Mouse (Mus musculus) embryonic facial prominence, embryonic 11.5 days (tissue): ENCODE results near the gene Accs. TPM values are rescaled to one million over a fixed set of nuclear protein-coding genes. Genes with fewer than 3 reads are reported as not detected.

Experiments
- ATAC-seq: fragments of 200-750 bp; cut with Nextera tagmentation; replicated peaks from 2 replicates; pipeline ENCODE4 v1.8.0; 2017; ENCODE audit warnings: low read depth; ENCODE audit not compliant: insufficient number of reproducible peaks, low FRiP score, low TSS enrichment
- DNase-seq: peaks from one replicate; pipeline ENCODE4 v3.0.0-alpha.2; 2015; ENCODE audit warnings: low spot score
- H3K27ac ChIP-seq: fragments of 300-500 bp; sonication (generic); replicated peaks from 2 replicates; pipeline ENCODE4 v1.5.1; 2014; ENCODE audit warnings: mild to moderate bottlenecking, low read depth, low read length, control low read depth
- H3K27me3 ChIP-seq: fragments of 300-500 bp; sonication (generic); 2 replicates; pipeline ENCODE4 v1.6.1; 2014; ENCODE audit warnings: mild to moderate bottlenecking, low read length, moderate library complexity, mixed read lengths; ENCODE audit not compliant: control insufficient read depth, insufficient read depth
- H3K36me3 ChIP-seq: fragments of 300-500 bp; sonication (generic); replicated peaks from 2 replicates; pipeline ENCODE4 v1.6.1; 2014; ENCODE audit warnings: low read depth, mild to moderate bottlenecking, low read length, moderate library complexity, mixed read lengths; ENCODE audit not compliant: control insufficient read depth, insufficient read depth
- H3K4me1 ChIP-seq: fragments of 300-500 bp; sonication (generic); 2 replicates; pipeline ENCODE4 v1.6.1; 2014; ENCODE audit warnings: low read length, mixed read lengths; ENCODE audit not compliant: control insufficient read depth, insufficient read depth
- H3K4me2 ChIP-seq: fragments of 300-500 bp; sonication (generic); 2 replicates; pipeline ENCODE4 v1.6.1; 2014; ENCODE audit warnings: low read depth, mild to moderate bottlenecking, control low read depth, low read length, moderate library complexity
- H3K4me3 ChIP-seq: fragments of 300-500 bp; sonication (generic); 2 replicates; pipeline ENCODE4 v1.5.1; 2014; ENCODE audit warnings: low read depth, low read length, control low read depth
- H3K9ac ChIP-seq: fragments of 300-500 bp; sonication (generic); replicated peaks from 2 replicates; pipeline ENCODE4 v1.6.1; 2014; ENCODE audit warnings: mild to moderate bottlenecking, control low read depth, low read length
- H3K9me3 ChIP-seq: fragments of 300-500 bp; sonication (generic); replicated peaks from 2 replicates; pipeline ENCODE4 v1.6.1; 2016; ENCODE audit warnings: mild to moderate bottlenecking, low read length, inconsistent platforms, mixed read lengths; ENCODE audit not compliant: control insufficient read depth
- WGBS: fragments of 180-500 bp; shearing (Covaris S2); extraction: QIAGEN DNeasy Blood & Tissue Kit; methylation state at CpG from one replicate; pipeline ENCODE4 v1.1.7; 2014; 5-methylcytosine and 5-hydroxymethylcytosine counted together
- polyA plus RNA-seq: library from polyadenylated mRNA; unstranded; fragments of >200 nt; fragmentation: Nextera tagmentation; extraction: Ambion mirVana; gene quantifications from 2 replicates; pipeline ENCODE4 v1.2.1, GENCODE M21; 2014

Accs gene
- polyA plus RNA-seq, result 6.7 and 8.5 TPM in 2 replicates

GRCm38 (mm10) chr2:93849505-93850089 lies at the start of gene Accs:
Gene Accs, minus strand, starts transcription at chr2:93849943.
- no peaks in the 10 kb centered on the region for H3K9me3 ChIP-seq
- H3K9ac ChIP-seq, result peak within 1 kb of the TSS; percentile 67
- H3K4me2 ChIP-seq, result peak within 1 kb of the TSS; percentile 70
- no peaks in the 10 kb centered on the region; the same call in 1 of the 2 replicates for H3K4me1 ChIP-seq
- DNase-seq (peak; percentile 91), ATAC-seq (peak; percentile 82)
- under 1% methylated on average over 28 of the region's 28 CpGs for WGBS
- peak within 1 kb of the TSS; percentile 43 for H3K4me3 ChIP-seq
- peak within 1 kb of the TSS; percentile 68 for H3K27ac ChIP-seq
- no peaks in the 10 kb centered on the region for H3K27me3 ChIP-seq
- H3K36me3 ChIP-seq, result no peaks in the 10 kb centered on the region

- Histone ChIP-seq H3K9me3 (no peaks in the 10 kb centered on the region), H3K27ac (no peak overlapping the region), H3K9ac (no peak overlapping the region), H3K4me1 (no peaks in the 10 kb centered on the region), H3K27me3 (no peaks in the 10 kb centered on the region), H3K4me2 (no peak overlapping the region), H3K36me3 (no peaks in the 10 kb centered on the region), H3K4me3 (no peak overlapping the region)
- ATAC-seq (peak; percentile 90), DNase-seq (peak; percentile 55)
- WGBS, result 19% methylated on average over 9 of the region's 9 CpGs
Measured at GRCm38 (mm10) chr2:93891611-93892280, 42.0 kb upstream of the Accs start.

GRCm38 (mm10) chr2:93890143-93890542 lies 40.4 kb upstream of the Accs start:
- H3K4me3 ChIP-seq, result no peak overlapping the region
- WGBS, result 70% methylated on average over 8 of the region's 8 CpGs
- H3K27me3 ChIP-seq, result no peaks in the 10 kb centered on the region
- no peak for ATAC-seq
- no peak for DNase-seq
- no peaks in the 10 kb centered on the region for H3K36me3 ChIP-seq
- H3K4me1 ChIP-seq, result no peaks in the 10 kb centered on the region
- no peaks in the 10 kb centered on the region for H3K9me3 ChIP-seq
- H3K4me2 ChIP-seq, result no peak overlapping the region
- H3K27ac ChIP-seq, result no peak overlapping the region
- H3K9ac ChIP-seq, result no peak overlapping the region

GRCm38 (mm10) chr2:93889071-93889470 lies 39.3 kb upstream of the Accs start:
- no peak overlapping the region for H3K4me3 ChIP-seq
- no peak overlapping the region for H3K4me2 ChIP-seq
- no peaks in the 10 kb centered on the region for H3K4me1 ChIP-seq
- H3K9me3 ChIP-seq, result no peaks in the 10 kb centered on the region
- DNase-seq, result no peak
- H3K27me3 ChIP-seq, result no peaks in the 10 kb centered on the region
- no peak overlapping the region for H3K27ac ChIP-seq
- no peak overlapping the region for H3K9ac ChIP-seq
- no peak for ATAC-seq
- WGBS, result 89% methylated on average over 7 of the region's 7 CpGs
- no peaks in the 10 kb centered on the region for H3K36me3 ChIP-seq

GRCm38 (mm10) chr2:93888366-93888765 lies 38.6 kb upstream of the Accs start:
- H3K27ac ChIP-seq, result no peak overlapping the region
- no peaks in the 10 kb centered on the region for H3K27me3 ChIP-seq
- H3K36me3 ChIP-seq, result no peaks in the 10 kb centered on the region
- WGBS, result 76% methylated on average over 6 of the region's 6 CpGs
- H3K4me2 ChIP-seq, result no peak overlapping the region
- H3K4me3 ChIP-seq, result no peak overlapping the region
- H3K9me3 ChIP-seq, result no peaks in the 10 kb centered on the region
- ATAC-seq (no peak), DNase-seq (no peak)
- no peak overlapping the region for H3K9ac ChIP-seq
- no peaks in the 10 kb centered on the region for H3K4me1 ChIP-seq

GRCm38 (mm10) chr2:93887273-93887672 lies 37.5 kb upstream of the Accs start:
- Histone ChIP-seq H3K4me1 (no peaks in the 10 kb centered on the region), H3K9ac (no peak overlapping the region), H3K9me3 (no peaks in the 10 kb centered on the region), H3K4me3 (no peak overlapping the region), H3K27ac (no peak overlapping the region), H3K36me3 (no peaks in the 10 kb centered on the region), H3K4me2 (no peak overlapping the region), H3K27me3 (no peaks in the 10 kb centered on the region)
- no peak for ATAC-seq
- DNase-seq, result no peak
- WGBS, result 80% methylated on average over 11 of the region's 11 CpGs

GRCm38 (mm10) chr2:93886013-93886794 lies 36.5 kb upstream of the Accs start:
- ATAC-seq (no peak), DNase-seq (no peak)
- no peak overlapping the region for H3K9ac ChIP-seq
- H3K4me1 ChIP-seq, result no peaks in the 10 kb centered on the region
- no peaks in the 10 kb centered on the region for H3K27me3 ChIP-seq
- no peaks in the 10 kb centered on the region for H3K36me3 ChIP-seq
- no peak overlapping the region for H3K27ac ChIP-seq
- no peak overlapping the region for H3K4me3 ChIP-seq
- H3K9me3 ChIP-seq, result no peaks in the 10 kb centered on the region
- WGBS, result 57% methylated on average over 10 of the region's 10 CpGs
- no peak overlapping the region for H3K4me2 ChIP-seq

GRCm38 (mm10) chr2:93883066-93883465 lies 33.3 kb upstream of the Accs start:
- H3K9me3 ChIP-seq, result no peaks in the 10 kb centered on the region
- no peak overlapping the region for H3K27ac ChIP-seq
- 54% methylated on average over 5 of the region's 5 CpGs for WGBS
- no peak overlapping the region for H3K4me3 ChIP-seq
- H3K36me3 ChIP-seq, result no peaks in the 10 kb centered on the region
- no peak for DNase-seq
- no peak overlapping the region for H3K4me2 ChIP-seq
- no peaks in the 10 kb centered on the region for H3K27me3 ChIP-seq
- H3K9ac ChIP-seq, result no peak overlapping the region
- no peak for ATAC-seq
- H3K4me1 ChIP-seq, result no peaks in the 10 kb centered on the region
